Mouse (Mus musculus) c-Kit-positive CD71-negative TER-119-negative erythroid progenitor cells, embryonic 14.5 days (primary cell): ENCODE measurements at regions not wholly inside any gene's neighbourhood (a gene's known extent, or its start where the extent isn't known, plus 50 kb on each side); places are given as distances from the start of the nearest gene placed in this dataset.
A peak's percentile ranks its signal among the peaks of the same experiment; 100 is the strongest.

Source experiments
- DNase-seq: peaks from one replicate; pipeline ENCODE4 v3.0.0-alpha.2; 2013; ENCODE audit warnings: low read depth

GRCm38 (mm10) chr3:136993473-136993872, 323.5 kb downstream of the Ppp3ca start:
- DNase-seq: no peak

GRCm38 (mm10) chr3:136994361-136995083, 324.6 kb downstream of the Ppp3ca start:
- DNase-seq: no peak

GRCm38 (mm10) chr3:136995611-136996335, 325.8 kb downstream of the Ppp3ca start:
- DNase-seq: no peak

GRCm38 (mm10) chr3:136996381-136996895, 326.5 kb downstream of the Ppp3ca start:
- no peak for DNase-seq

- no peak for DNase-seq
Measured at GRCm38 (mm10) chr3:137011551-137011950, 329.3 kb upstream of the Emcn start.

GRCm38 (mm10) chr3:137014686-137015085, 326.2 kb upstream of the Emcn start:
- peak; percentile 24 for DNase-seq

GRCm38 (mm10) chr3:137015199-137015598, 325.7 kb upstream of the Emcn start:
- no peak for DNase-seq

- DNase-seq: no peak
Measured at GRCm38 (mm10) chr3:137019971-137020634, 320.8 kb upstream of the Emcn start.

GRCm38 (mm10) chr3:137029546-137029945, 311.3 kb upstream of the Emcn start:
- DNase-seq: no peak

- no peak for DNase-seq
Measured at GRCm38 (mm10) chr3:137032802-137033201, 308.1 kb upstream of the Emcn start.

- no peak for DNase-seq
Measured at GRCm38 (mm10) chr3:137039638-137040037, 301.2 kb upstream of the Emcn start.

GRCm38 (mm10) chr3:137056544-137057224, 284.2 kb upstream of the Emcn start:
- no peak for DNase-seq

GRCm38 (mm10) chr3:137057225-137057910, 283.5 kb upstream of the Emcn start:
- DNase-seq: no peak

- DNase-seq: no peak
Measured at GRCm38 (mm10) chr3:137057911-137058260, 283.0 kb upstream of the Emcn start.

GRCm38 (mm10) chr3:137062067-137062466, 278.8 kb upstream of the Emcn start:
- DNase-seq: no peak

- DNase-seq: no peak
Measured at GRCm38 (mm10) chr3:137067336-137067735, 273.5 kb upstream of the Emcn start.

GRCm38 (mm10) chr3:137069334-137069733, 271.5 kb upstream of the Emcn start:
- no peak for DNase-seq

GRCm38 (mm10) chr3:137077718-137078599, 262.9 kb upstream of the Emcn start:
- no peak for DNase-seq

GRCm38 (mm10) chr3:137078600-137078975, 262.3 kb upstream of the Emcn start:
- no peak for DNase-seq

GRCm38 (mm10) chr3:137086896-137087295, 254.0 kb upstream of the Emcn start:
- DNase-seq: no peak
